Mouse (Mus musculus) induced T-regulatory cell, adult 2 months (primary cell): ENCODE data around the gene Prm3.

ENCODE experiments used
- DNase-seq: peaks from one replicate; pipeline ENCODE4 v3.0.0-alpha.2; 2012; ENCODE audit warnings: low read depth

The Prm3 gene

GRCm38 (mm10) chr16:10771769-10772510 is 18.8 kb downstream of the Prm3 start:
- DNase-seq, result peak; percentile 94

DNA sequence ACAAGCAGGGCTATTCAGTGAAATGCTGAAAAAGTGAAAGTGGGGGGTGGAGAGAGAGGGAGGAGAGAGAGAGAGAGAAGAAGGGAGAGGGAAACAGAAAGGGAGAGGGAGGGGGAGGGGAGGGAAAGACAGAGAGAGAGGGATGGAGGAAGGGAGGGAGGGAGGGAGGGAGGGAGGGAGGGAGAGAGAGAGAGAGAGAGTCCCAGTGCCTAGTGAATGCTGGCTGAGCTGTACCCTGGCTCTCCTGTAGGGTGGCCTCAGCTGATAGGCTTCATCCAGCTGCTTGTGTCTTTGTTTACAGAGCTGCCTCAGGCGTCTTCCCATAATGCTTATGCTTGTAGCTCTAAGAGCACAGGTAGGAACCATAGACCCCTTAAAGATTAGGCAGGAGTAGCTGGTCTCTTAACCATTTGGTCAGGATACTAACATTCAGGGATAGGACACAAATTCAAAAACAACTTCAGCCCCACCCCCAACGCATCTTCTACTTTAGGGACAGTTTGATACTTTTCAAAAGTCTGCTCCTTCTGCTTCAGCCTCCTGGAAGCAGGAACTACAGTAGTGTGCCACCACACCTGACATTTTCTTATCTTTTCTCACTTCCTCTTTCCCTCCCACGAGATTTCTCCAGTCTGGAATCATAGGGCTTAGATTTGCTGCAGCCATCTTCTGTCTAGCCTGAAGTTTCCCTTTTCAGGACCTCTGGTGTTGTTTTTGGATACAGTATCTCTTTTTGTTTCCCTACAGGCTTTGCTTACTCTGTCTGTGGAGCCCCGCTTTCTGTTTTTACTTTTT is 20.0 kb downstream of the Prm3 start:
- peak; percentile 65 for DNase-seq

GRCm38 (mm10) chr16:10769661-10770060 is 21.1 kb downstream of the Prm3 start:
- DNase-seq, result peak; percentile 84

GRCm38 (mm10) chr16:10768821-10769220 is 21.9 kb downstream of the Prm3 start:
- DNase-seq, result peak; percentile 63

- peak; percentile 93 for DNase-seq
These were observed 23.6 kb downstream of the Prm3 start for GRCm38 (mm10) chr16:10767158-10767557.

- no peak for DNase-seq
These were observed 26.4 kb downstream of the Prm3 start for GRCm38 (mm10) chr16:10764323-10764722.

DNA sequence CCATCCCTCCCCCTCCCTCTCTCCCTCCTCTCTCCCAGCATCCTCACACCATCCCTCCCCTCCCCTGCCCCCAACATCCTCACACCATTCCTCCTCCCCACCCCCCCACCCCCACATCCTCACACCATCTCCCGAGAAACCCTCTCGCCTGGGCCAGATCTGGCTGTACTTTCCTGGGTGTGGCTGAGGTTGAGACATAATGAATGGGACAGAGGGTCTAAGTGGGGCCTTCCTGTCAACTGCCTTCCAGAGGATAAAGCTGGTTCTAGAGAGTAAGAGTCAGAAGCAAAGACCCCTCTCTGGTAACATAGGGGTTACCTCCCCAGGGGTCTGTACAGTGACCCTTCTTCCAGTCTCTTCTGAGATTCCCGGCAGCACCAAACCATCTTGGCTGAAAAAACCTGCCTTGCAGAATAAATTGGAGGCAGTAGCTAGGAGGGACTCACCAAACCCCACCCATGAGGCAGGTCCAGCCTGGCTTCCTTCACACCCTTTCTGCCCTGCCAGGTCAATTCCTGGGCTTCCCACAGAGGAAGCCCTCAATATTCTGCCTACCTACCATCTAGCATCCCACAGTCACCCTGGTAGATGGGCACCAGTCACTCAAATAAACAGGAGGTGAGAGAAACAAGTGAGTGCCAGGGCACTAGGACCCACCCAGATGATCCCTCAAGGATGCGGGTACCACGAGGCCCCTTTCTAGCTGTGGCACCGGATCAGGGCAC is 27.0 kb downstream of the Prm3 start:
- no peak for DNase-seq

DNA sequence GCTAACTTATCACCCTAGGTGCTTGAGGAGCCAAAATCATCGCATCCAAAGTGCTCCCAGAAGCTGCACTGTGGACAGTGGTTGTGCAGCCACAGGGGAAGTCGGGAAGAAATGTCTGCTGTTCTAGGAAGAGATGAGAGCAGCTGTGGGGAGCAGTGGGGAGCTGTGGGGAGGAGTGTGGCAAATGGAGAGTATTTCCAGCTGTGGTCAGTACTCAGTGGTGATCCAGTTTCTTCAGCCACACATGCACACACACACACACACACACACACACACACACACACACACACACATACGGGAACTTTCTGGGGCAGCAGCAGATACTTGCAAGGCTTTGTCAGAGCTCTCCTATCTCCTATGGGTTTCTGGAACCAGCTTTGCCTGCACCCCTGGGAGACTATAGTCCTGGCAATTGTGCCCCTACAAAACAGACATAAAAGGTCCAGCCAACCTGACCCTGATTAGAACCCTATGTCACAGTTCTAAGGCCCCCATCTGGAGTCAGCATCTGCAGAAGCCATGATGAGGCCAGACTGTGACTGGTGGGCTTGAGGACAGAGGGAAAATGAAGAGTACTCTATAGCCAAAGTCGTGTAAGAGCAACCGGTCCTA is 28.0 kb downstream of the Prm3 start:
- DNase-seq, result no peak

- no peak for DNase-seq
These were observed 29.5 kb downstream of the Prm3 start for GRCm38 (mm10) chr16:10761182-10761581.

- no peak for DNase-seq
These were observed 34.5 kb downstream of the Prm3 start for GRCm38 (mm10) chr16:10756168-10756567.

DNA sequence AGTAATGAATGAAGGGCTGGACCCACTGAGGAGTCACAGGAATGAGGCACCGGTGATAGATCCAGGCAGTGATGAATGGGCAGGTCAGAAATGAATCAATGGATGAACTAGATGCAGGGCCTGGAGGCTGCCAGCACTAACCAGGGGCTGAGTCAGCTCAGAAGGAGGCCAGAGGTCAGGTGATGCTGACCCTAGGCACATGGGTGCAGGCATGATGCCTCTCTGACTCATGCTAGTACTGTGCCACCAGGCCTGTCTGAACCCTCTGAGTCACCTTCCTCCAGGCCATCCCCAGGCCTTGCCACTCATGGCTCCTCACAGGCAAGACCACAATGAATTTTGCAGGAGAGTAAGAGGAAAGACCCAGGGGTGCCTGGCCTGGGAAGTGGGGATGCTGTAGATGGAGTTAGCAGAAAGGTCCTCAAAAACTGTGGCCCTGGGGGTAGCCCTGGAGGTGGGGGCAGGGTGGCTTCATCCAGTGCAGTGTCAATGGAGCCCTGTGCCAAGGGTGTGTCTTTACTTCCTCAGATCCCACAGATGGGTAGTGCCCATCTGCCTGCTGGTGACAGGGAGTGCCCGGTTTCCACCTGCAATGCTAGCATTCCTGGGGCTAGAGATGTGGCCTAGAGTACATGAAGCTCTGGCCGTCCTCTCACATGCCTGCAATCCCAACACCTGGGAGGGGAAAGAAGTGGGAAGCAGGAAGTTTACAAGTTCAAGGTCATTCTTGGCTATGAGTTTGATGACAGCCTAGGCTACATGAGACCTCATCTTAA is 36.0 kb downstream of the Prm3 start:
- no peak for DNase-seq

- no peak for DNase-seq
These were observed 40.9 kb downstream of the Prm3 start for GRCm38 (mm10) chr16:10749824-10750223.

- DNase-seq, result no peak
These were observed 41.5 kb downstream of the Prm3 start for GRCm38 (mm10) chr16:10749226-10749625.

GRCm38 (mm10) chr16:10741082-10741481 is 49.6 kb downstream of the Prm3 start:
- DNase-seq, result peak; percentile 87
